14 mouse cellular contexts compared by ENCODE assay signal in genomic region chr5:65063266-65063665, GRCm38 (mm10). TPM values are rescaled to one million over a fixed set of nuclear protein-coding genes. Genes with fewer than 3 reads are reported as not detected.
A peak's percentile ranks its signal among the peaks of the same experiment; 100 is the strongest.
DNase-seq lines count a peak whose midpoint lies in the region.
"Had no signal": no experiment of that assay in that cellular context is flagged by ENCODE, and none has a peak within 500 bp of the region (broad histone marks: within the 10 kb centered on the region; RNA-seq: fewer than 3 reads in every experiment).

No protein-coding gene starts in this region.

- DNase-seq in R1 (ENCODE audit: low read depth, low spot score) = peak; percentile 62
- DNase-seq in gastrocnemius, postnatal 36 days = no peak
- DNase-seq: adrenal gland, adult 2 months; adrenal gland, adult 8-10 months; adrenal gland, postnatal 10 days; adrenal gland, postnatal 14 days; adrenal gland, postnatal 25 days; adrenal gland, postnatal 36 days; B cell, adult 2 months; cerebellum, adult 11 months; cerebellum, adult 11-12 months; cerebellum, adult 18-20 months; cerebellum, adult 2 months; cerebellum, adult 8-10 months had no signal

- intact Hi-C loops in gastrocnemius, postnatal 36 days (cut with DNase I) = no loop called here

RNA-seq across cellular contexts. Expression of gene Tmem156, which starts 28.7 kb away (rescaled TPM):
- not detected for total RNA-seq in gastrocnemius, postnatal 36 days (2021)
- total RNA-seq: adrenal gland, postnatal 36 days had no signal

RNA-seq across cellular contexts. Expression of gene Klhl5, which starts 44.1 kb away (rescaled TPM):
- total RNA-seq in gastrocnemius, postnatal 36 days (2021) = 1 to 10 TPM; 5.4 to 7.3 TPM
